Mouse (Mus musculus) kidney, adult 2 months (tissue): ENCODE results near the gene Cox8a.

Source experiments
- CTCF ChIP-seq: fragments of 200-500 bp; conservative IDR thresholded peaks from 2 replicates; pipeline ENCODE4 v1.5.1; 2011; ENCODE audit warnings: low read depth, mild to moderate bottlenecking, control low read depth, low read length, moderate library complexity, mixed read lengths; ENCODE audit not compliant: insufficient read depth, insufficient read length
- POLR2A ChIP-seq: fragments of 200-500 bp; IDR thresholded peaks from one replicate; pipeline ENCODE4 v1.6.1; 2011; ENCODE audit warnings: low read depth, low read length, control low read depth

DNA sequence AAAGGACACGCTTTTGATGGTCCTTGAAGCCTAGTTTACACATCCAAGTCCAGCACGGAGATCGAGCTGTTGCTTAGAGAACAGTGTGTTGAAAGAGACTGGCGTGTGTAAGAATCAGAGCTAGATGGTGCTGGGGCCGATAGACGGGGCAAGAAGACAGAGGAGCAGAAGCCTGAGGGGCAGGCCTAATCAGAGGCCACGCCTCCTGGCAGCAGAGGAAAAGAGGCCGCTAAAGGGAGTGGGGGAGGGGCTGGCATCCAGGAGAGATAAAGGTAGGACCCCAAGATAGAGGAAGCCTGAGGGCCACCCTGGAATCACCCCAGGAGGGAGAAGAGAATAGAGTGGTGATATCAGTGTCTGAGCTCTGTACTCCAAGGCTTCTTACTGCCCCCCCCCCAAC lies 46.0 kb downstream of the Cox8a start:
- TF ChIP-seq CTCF (no peak), POLR2A (no peak)
